Mouse (Mus musculus) heart, embryonic 15.5 days (tissue): ENCODE results near the gene Spdye4a. TPM values are rescaled to one million over a fixed set of nuclear protein-coding genes. Genes with fewer than 3 reads are reported as not detected.

Source experiments
- ATAC-seq: fragments of 200-750 bp; cut with Nextera tagmentation; replicated peaks from 2 replicates; pipeline ENCODE4 v1.8.0; 2017; ENCODE audit warnings: low read depth, moderate TSS enrichment; ENCODE audit not compliant: insufficient number of reproducible peaks, insufficient read depth, low FRiP score
- H3K27ac ChIP-seq: fragments of 300-500 bp; sonication (generic); 2 replicates; pipeline ENCODE4 v1.5.1; 2015; ENCODE audit warnings: mild to moderate bottlenecking, inconsistent platforms
- H3K27me3 ChIP-seq: fragments of 300-500 bp; sonication (generic); 2 replicates; pipeline ENCODE4 v1.6.1; 2015; ENCODE audit warnings: inconsistent platforms
- H3K36me3 ChIP-seq: fragments of 300-500 bp; sonication (generic); 2 replicates; pipeline ENCODE4 v1.6.1; 2015; ENCODE audit warnings: mild to moderate bottlenecking, inconsistent platforms
- H3K4me1 ChIP-seq: fragments of 300-500 bp; sonication (generic); replicated peaks from 2 replicates; pipeline ENCODE4 v1.6.1; 2015; ENCODE audit warnings: inconsistent platforms
- H3K4me2 ChIP-seq: fragments of 300-500 bp; sonication (generic); 2 replicates; pipeline ENCODE4 v1.6.1; 2015; ENCODE audit warnings: inconsistent platforms, mild to moderate bottlenecking, moderate library complexity
- H3K4me3 ChIP-seq: fragments of 300-500 bp; sonication (generic); 2 replicates; pipeline ENCODE4 v1.5.1; 2015; ENCODE audit warnings: mild to moderate bottlenecking, inconsistent platforms
- H3K9ac ChIP-seq: fragments of 300-500 bp; sonication (generic); 2 replicates; pipeline ENCODE4 v1.6.1; 2015; ENCODE audit warnings: mild to moderate bottlenecking, inconsistent platforms
- H3K9me3 ChIP-seq: fragments of 300-500 bp; sonication (generic); replicated peaks from 2 replicates; pipeline ENCODE4 v1.6.1; 2016; ENCODE audit warnings: inconsistent platforms
- WGBS: fragments of 180-500 bp; shearing (Covaris S2); methylation state at CpG from one replicate; pipeline ENCODE4 v1.1.7; 2015; ENCODE audit warnings: mixed read lengths; 5-methylcytosine and 5-hydroxymethylcytosine counted together
- polyA plus RNA-seq: library from polyadenylated mRNA; unstranded; fragments of >200 nt; fragmentation: Nextera tagmentation; extraction: Ambion mirVana; gene quantifications from 2 replicates; pipeline ENCODE4 v1.2.1, GENCODE M21; 2015

Spdye4a gene
- polyA plus RNA-seq: not detected in 2 replicates

DNA sequence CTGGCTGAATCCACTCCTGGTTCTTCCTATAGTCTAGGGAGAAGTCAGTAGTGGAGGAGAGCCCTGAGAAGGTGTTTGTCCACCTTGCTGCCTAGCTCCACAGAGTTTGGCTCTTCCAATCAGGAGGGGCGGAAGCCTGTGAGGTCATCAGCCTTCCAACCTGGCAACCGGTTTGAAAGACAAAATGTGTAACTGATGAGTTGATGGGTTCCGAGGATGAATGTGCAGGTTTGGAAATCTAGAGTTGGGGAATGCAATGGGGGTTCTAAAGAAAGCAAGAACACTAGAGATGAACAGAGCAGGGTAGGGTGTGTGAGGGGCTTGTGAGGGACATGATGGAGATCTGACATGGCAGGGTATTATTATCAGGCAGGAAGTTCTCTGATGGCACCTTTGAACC, at the start of gene Spdye4a:
Gene Spdye4a (minus strand): TSS at position 101 of the 400 bp plus-strand sequence.
- Histone ChIP-seq H3K9me3 (no peaks in the 10 kb centered on the region), H3K9ac (no peak within 1 kb of the TSS), H3K27ac (no peak within 1 kb of the TSS), H3K36me3 (no peaks in the 10 kb centered on the region), H3K4me1 (no peaks in the 10 kb centered on the region), H3K27me3 (no peaks in the 10 kb centered on the region), H3K4me3 (no peak within 1 kb of the TSS), H3K4me2 (no peak within 1 kb of the TSS)
- ATAC-seq: no peak
- 78% methylated on average over 3 of the region's 3 CpGs for WGBS

DNA sequence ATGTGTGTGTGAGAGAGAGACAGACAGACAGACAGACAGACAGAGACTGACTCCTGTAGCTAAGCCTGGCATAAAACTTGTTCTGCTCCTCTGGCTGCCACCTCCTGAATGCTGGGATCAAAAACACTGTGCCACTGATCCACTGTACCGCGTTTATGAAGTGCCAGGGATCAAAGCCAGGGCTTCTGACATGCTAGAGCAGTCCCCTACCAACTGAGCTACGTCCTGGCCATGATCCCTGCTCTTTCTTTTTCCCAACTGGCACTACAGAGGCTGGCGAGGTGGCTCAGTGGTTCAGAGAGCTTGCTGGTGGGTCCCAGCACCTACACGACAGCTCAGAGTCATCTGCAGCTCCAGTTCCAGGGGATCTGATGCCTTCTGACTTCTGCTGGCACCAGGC, 49.1 kb upstream of the Spdye4a start:
- Histone ChIP-seq H3K4me2 (no peak overlapping the region), H3K9me3 (no peaks in the 10 kb centered on the region), H3K27ac (no peak overlapping the region), H3K36me3 (no peaks in the 10 kb centered on the region), H3K27me3 (peaks cover 52% of the 10 kb centered on the region), H3K4me3 (no peak overlapping the region), H3K9ac (no peak overlapping the region), H3K4me1 (peaks cover 4% of the 10 kb centered on the region; the same call in 1 of the 2 replicates)
- WGBS: 45% methylated on average over 5 of the region's 5 CpGs
- ATAC-seq: no peak

DNA sequence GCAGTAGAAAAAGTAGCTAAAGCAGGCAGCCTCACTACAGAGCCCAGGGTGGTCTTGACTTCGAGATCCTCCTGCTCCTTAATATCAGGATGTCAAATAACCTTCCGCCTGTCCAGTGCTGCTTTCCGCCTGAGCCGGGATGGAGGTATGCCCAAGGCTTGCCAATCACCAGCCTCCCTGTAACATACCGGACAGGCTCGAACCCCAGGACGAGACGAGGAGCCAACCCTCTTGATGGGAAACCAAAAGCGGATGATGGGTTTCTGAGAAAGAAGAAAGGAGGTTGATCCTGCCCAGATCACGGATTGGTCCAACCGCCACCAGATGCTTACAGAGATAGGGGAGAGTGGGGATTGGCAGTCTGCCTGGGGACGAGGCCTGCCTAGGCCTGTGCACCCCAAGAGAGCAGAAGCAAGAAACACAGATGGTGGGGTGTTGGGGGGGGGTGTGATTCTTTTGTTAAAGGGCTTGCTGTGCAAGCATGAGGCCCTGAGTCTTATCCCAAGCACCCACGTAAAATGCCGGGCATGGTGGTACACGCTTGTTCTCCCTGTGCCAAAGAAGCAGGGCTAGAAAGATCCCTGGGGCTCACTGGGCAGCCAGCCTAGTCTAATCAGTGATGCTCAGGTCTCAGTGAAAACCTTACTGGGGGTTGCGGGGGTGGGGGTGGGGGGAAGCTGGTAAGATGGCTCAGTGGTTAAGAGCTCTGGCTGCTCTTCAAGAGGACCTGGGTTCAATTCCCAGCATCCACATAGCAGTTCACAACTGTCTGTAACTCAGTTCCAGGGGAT, 46.0 kb upstream of the Spdye4a start:
- Histone ChIP-seq H3K4me1 (peaks cover 21% of the 10 kb centered on the region), H3K9me3 (no peaks in the 10 kb centered on the region), H3K27ac (no peak overlapping the region), H3K36me3 (no peaks in the 10 kb centered on the region), H3K27me3 (peaks cover 32% of the 10 kb centered on the region), H3K4me3 (no peak overlapping the region), H3K9ac (no peak overlapping the region), H3K4me2 (no peak overlapping the region)
- no peak for ATAC-seq
- WGBS: 87% methylated on average over 16 of the region's 16 CpGs

DNA sequence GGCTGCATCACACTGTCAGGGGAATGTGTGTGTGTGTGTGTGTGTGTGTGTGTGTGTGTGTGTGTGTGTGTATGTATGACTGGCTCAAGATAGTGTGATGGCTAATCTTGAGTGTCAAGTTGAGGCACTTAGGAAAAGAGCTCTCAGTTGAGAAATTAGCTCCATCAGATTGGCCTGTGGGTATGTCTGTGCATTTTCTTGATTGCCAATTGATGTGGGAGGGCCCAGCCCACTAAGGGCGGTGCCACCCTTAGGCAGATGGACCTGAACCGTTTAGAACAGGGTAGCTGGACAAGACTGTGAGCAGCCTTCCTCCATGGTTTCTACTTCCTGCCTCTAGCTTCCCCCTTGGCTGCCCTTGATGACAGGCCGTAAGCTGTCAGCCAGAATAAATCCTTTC, 45.4 kb upstream of the Spdye4a start:
- no peaks in the 10 kb centered on the region for H3K9me3 ChIP-seq
- no peak overlapping the region for H3K9ac ChIP-seq
- H3K4me2 ChIP-seq: no peak overlapping the region
- H3K4me3 ChIP-seq: no peak overlapping the region
- no peak for ATAC-seq
- H3K27me3 ChIP-seq: peaks cover 27% of the 10 kb centered on the region
- no peak overlapping the region for H3K27ac ChIP-seq
- peaks cover 21% of the 10 kb centered on the region for H3K4me1 ChIP-seq
- H3K36me3 ChIP-seq: no peaks in the 10 kb centered on the region
- WGBS: 64% methylated on average over 3 of the region's 3 CpGs

DNA sequence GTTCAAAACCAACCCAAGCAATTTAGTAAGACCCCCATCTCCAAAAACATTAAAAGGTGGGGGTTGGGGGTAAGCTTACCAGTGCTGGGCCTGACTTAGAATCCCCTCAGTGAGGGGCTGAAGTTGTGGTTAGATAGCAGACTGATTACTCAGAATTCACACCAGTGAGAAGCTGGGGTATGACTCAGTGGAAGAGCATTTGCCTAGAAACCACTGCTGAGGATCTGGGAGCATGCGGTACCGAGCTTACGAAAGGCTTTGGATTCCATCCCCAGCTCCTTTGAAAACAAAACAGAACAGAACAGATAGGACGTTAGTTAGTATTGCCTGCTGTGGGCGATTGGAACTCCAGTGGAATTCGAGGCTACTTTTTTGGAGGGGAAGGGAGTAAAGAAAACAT, 45.0 kb upstream of the Spdye4a start:
- no peak for ATAC-seq
- 65% methylated on average over 6 of the region's 6 CpGs for WGBS

DNA sequence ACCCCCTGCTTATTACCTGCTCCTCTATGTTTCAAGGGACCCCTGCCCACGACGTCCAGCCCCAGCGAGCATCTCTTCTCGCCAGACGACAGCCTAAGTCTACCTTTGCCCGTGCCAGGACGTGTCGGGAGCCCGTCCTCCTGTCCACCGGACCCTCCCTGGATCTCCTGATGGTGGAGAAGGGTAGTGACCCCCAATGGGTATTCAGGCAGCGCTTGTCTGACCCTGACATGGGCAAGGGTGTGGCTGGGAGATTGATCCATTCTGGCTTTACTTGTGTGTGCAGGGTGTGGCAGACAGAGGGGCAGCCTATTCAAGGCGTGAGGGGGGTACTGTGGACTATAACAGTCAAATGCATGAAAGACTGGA, 43.4 kb upstream of the Spdye4a start:
- Histone ChIP-seq H3K27me3 (peaks cover 7% of the 10 kb centered on the region), H3K4me1 (peaks cover 21% of the 10 kb centered on the region), H3K4me3 (peak overlapping the region; percentile 98), H3K4me2 (peak overlapping the region; percentile 97), H3K9me3 (no peaks in the 10 kb centered on the region), H3K27ac (peak overlapping the region; percentile 84), H3K9ac (peak overlapping the region; percentile 97), H3K36me3 (no peaks in the 10 kb centered on the region)
- ATAC-seq: no peak
- 7% methylated on average over 12 of the region's 12 CpGs for WGBS

More for the DNA sequence above, 45.0 kb upstream of the Spdye4a start:
- Histone ChIP-seq H3K36me3 (no peaks in the 10 kb centered on the region), H3K9ac (no peak overlapping the region), H3K27ac (no peak overlapping the region), H3K4me2 (no peak overlapping the region), H3K4me1 (peaks cover 21% of the 10 kb centered on the region), H3K27me3 (peaks cover 22% of the 10 kb centered on the region), H3K9me3 (no peaks in the 10 kb centered on the region), H3K4me3 (no peak overlapping the region)

DNA sequence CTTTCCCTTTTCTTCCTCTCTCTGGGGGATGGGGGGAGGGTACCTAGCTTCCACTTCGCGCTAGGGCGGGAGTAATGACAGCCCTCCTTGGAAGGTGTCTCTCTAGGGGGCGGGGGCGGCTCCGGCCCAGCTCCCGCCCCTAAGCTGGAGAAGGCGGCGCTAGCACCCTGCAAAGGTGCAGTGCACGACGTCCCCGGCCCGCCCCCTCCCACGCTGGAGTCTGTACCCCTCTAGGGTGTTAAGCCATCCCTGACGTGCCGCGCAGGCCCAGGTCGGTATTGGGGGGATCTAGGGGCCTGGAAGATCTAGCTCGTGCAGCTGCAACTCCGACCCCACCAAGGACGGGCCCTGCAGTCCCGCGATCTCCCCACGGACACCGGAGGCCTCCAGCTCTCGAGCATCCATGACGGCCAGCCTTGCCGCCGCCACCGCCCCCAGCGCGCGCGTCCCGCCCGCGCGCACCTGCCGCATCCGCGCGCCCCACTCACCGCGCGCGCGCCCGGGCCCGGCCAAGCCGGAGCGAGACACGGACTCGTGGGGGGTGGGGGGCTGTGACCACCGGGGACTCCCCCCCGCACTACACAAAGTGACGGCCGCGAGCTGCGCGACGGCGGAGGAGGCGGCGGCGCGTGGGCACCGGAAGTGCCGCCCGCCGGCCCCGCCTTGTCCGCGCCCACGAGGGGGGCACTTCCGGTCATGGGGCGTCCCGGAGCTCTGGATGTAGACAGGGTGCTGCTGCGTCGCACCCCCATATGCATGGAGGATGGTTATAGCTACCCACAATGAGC, 42.9 kb upstream of the Spdye4a start, which contains the start of gene Zfp316:
Gene Zfp316 (minus strand): TSS at position 660 of the 788 bp plus-strand sequence.
- H3K4me3 ChIP-seq: peak within 1 kb of the TSS; percentile 98
- WGBS: under 1% methylated on average over 73 of the region's 79 CpGs
- peak; percentile 79 for ATAC-seq
- peak within 1 kb of the TSS; percentile 84 for H3K27ac ChIP-seq
- H3K9ac ChIP-seq: peak within 1 kb of the TSS; percentile 97
- 0 out of 2 replicates have a peak, but pooled peaks cover 2% of the 10 kb centered on the region for H3K27me3 ChIP-seq
- peak within 1 kb of the TSS; percentile 97 for H3K4me2 ChIP-seq
- no peaks in the 10 kb centered on the region for H3K9me3 ChIP-seq
- H3K36me3 ChIP-seq: no peaks in the 10 kb centered on the region
- peaks cover 21% of the 10 kb centered on the region for H3K4me1 ChIP-seq

DNA sequence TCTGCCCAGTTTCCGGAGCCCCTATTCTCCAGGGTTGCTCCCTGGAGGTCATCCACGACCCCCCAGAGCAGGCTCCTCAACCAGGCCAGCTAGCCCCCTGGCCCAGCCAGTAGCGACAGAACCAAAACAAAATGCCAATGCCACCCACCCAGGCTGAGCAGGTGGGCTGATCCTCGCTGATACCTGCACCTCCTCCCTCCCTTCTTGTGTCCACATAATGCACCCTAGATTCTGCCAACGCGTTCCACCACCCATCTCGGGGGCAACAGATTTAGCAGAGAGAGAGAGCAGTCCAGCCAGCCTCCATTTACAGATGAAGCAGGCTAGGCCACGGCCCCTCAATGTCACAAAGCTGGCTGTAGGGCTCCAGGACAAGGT, 42.3 kb upstream of the Spdye4a start:
- Histone ChIP-seq H3K9me3 (no peaks in the 10 kb centered on the region), H3K4me2 (peak overlapping the region; percentile 97), H3K4me3 (peak overlapping the region; percentile 98), H3K27me3 (no peaks in the 10 kb centered on the region), H3K9ac (peak overlapping the region; percentile 97), H3K36me3 (0 out of 2 replicates have a peak, but pooled peaks cover 2% of the 10 kb centered on the region), H3K4me1 (peaks cover 21% of the 10 kb centered on the region), H3K27ac (peak overlapping the region; percentile 84; the same call in 1 of the 2 replicates)
- 31% methylated on average over 8 of the region's 8 CpGs for WGBS
- ATAC-seq: no peak

DNA sequence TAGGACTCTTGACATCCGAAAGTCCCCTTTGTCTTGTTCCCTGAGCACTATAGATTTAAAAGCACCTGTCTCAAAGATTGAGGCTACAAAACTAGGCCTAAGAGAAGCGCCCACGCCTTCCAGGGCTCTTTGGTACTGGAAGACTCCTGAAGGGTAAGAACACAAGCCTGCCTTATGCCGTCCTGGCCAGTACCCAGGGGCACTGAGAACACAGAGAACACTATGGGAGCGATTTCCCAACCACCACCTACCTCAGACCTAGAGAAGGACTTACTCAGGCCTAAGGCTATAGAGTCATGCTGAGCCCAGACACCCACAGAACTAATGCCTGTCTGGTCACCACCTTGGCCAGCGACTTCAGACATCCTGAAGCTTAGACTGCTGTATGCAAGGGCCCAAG, 40.1 kb upstream of the Spdye4a start:
- WGBS: 88% methylated on average over 6 of the region's 6 CpGs
- no peak overlapping the region for H3K27ac ChIP-seq
- H3K36me3 ChIP-seq: peaks cover 21% of the 10 kb centered on the region
- H3K4me2 ChIP-seq: no peak overlapping the region
- no peak overlapping the region for H3K4me3 ChIP-seq
- no peak overlapping the region for H3K9ac ChIP-seq
- no peaks in the 10 kb centered on the region for H3K9me3 ChIP-seq
- H3K27me3 ChIP-seq: no peaks in the 10 kb centered on the region
- peaks cover 21% of the 10 kb centered on the region for H3K4me1 ChIP-seq
- ATAC-seq: no peak

DNA sequence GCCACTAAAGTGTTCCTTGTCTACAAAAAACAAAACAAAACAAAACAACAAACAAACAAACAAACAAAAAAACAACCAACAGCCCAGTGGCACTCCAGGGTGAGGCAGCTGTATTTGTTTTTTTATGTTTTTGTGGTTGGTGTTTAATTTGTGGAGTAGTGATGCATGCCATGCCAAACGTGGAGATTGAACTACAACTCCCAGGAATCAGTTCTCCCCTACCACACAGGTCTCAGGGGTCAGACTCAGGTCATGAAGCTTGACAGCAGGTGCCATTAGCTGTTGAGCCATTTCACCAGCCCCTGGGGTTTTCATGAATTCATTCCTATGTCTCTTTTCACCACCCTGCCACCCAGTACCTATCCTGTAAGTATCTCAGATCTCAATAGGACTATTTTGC, 38.7 kb upstream of the Spdye4a start:
- no peak overlapping the region for H3K9ac ChIP-seq
- H3K4me2 ChIP-seq: no peak overlapping the region
- 44% methylated on average over 1 of the region's 1 CpGs for WGBS
- no peaks in the 10 kb centered on the region for H3K9me3 ChIP-seq
- H3K4me3 ChIP-seq: no peak overlapping the region
- no peak overlapping the region for H3K27ac ChIP-seq
- peaks cover 26% of the 10 kb centered on the region for H3K36me3 ChIP-seq
- no peaks in the 10 kb centered on the region for H3K27me3 ChIP-seq
- no peak for ATAC-seq
- H3K4me1 ChIP-seq: peaks cover 14% of the 10 kb centered on the region

DNA sequence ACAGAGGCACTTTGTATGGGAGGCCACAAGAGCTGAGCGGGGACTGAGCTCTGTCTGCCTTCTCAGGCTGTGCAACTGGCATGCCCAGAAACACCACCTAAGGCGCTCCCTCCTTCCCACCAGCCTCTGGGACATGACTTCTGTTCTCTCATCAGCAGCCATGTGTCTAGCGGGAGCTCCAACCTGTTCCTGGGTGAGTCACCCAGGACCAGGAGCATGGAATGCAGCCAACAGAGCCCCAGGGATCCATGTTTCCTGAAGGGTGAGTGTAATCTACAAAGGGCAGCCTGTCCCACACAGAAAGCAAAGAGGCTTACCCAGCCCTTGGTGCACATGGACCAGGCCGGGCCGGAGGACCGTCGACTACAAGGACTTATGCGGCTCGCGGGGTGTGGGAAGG, 38.0 kb upstream of the Spdye4a start:
- Histone ChIP-seq H3K9me3 (no peaks in the 10 kb centered on the region), H3K9ac (no peak overlapping the region), H3K4me3 (no peak overlapping the region), H3K36me3 (peaks cover 26% of the 10 kb centered on the region), H3K27ac (no peak overlapping the region), H3K4me1 (peaks cover 9% of the 10 kb centered on the region), H3K27me3 (peaks cover 1% of the 10 kb centered on the region; the same call in 1 of the 2 replicates), H3K4me2 (no peak overlapping the region)
- WGBS: 83% methylated on average over 10 of the region's 10 CpGs
- ATAC-seq: no peak
